Mouse (Mus musculus) G1E (cell line): Measurements from ENCODE around the gene Cks1brt.

Experiments used
- CTCF ChIP-seq: IDR thresholded peaks from 2 replicates; pipeline ENCODE4 v1.5.1; 2012; ENCODE audit warnings: low read depth, low read length, inconsistent platforms, mixed read lengths
- GATA1 ChIP-seq: IDR thresholded peaks from 2 replicates; pipeline ENCODE4 v1.6.1; 2012; ENCODE audit warnings: borderline replicate concordance, low read length, inconsistent platforms, mixed read lengths
- GATA2 ChIP-seq: IDR thresholded peaks from 2 replicates; pipeline ENCODE4 v1.6.1; 2012; ENCODE audit warnings: low read depth, low read length, inconsistent platforms, borderline replicate concordance
- POLR2AphosphoS5 ChIP-seq: IDR thresholded peaks from 2 replicates; pipeline ENCODE4 v1.6.1; 2012; ENCODE audit warnings: low read depth, low read length, inconsistent platforms; ENCODE audit not compliant: insufficient replicate concordance
- TAL1 ChIP-seq: conservative IDR thresholded peaks from 2 replicates; pipeline ENCODE4 v1.6.1; 2012; ENCODE audit warnings: low read depth, low read length, inconsistent platforms, mixed read lengths

GRCm38 (mm10) chr8:85113241-85113640, 38.5 kb upstream of the Cks1brt start:
- TF ChIP-seq CTCF = no peak
- TF ChIP-seq GATA1 = no peak
- TF ChIP-seq TAL1 = no peak
- no peak for TF ChIP-seq POLR2AphosphoS5
- TF ChIP-seq GATA2 = no peak
